Mouse (Mus musculus) forebrain, embryonic 16.5 days (tissue): Measurements from ENCODE around the gene F930015N05Rik. TPM values are rescaled to one million over a fixed set of nuclear protein-coding genes. Genes with fewer than 3 reads are reported as not detected.
A peak's percentile ranks its signal among the peaks of the same experiment; 100 is the strongest.

ENCODE experiments used
- ATAC-seq: fragments of 200-750 bp; cut with Nextera tagmentation; 2 replicates; pipeline ENCODE4 v1.8.0; 2017; ENCODE audit warnings: mild to moderate bottlenecking, moderate library complexity
- H3K27ac ChIP-seq: fragments of 300-500 bp; sonication (generic); 2 replicates; pipeline ENCODE4 v1.5.1; 2014; ENCODE audit warnings: low read length, control low read depth
- H3K27me3 ChIP-seq: fragments of 300-500 bp; sonication (generic); replicated peaks from 2 replicates; pipeline ENCODE4 v1.6.1; 2014; ENCODE audit warnings: low read length; ENCODE audit not compliant: control insufficient read depth, insufficient read depth
- H3K36me3 ChIP-seq: fragments of 300-500 bp; sonication (generic); 2 replicates; pipeline ENCODE4 v1.6.1; 2014; ENCODE audit not compliant: control insufficient read depth, insufficient read depth
- H3K4me1 ChIP-seq: fragments of 300-500 bp; sonication (generic); replicated peaks from 2 replicates; pipeline ENCODE4 v1.6.1; 2014; ENCODE audit warnings: low read length; ENCODE audit not compliant: control insufficient read depth, insufficient read depth
- H3K4me2 ChIP-seq: fragments of 300-500 bp; sonication (generic); 2 replicates; pipeline ENCODE4 v1.6.1; 2014; ENCODE audit warnings: mild to moderate bottlenecking, low read length, control low read depth
- H3K4me3 ChIP-seq: fragments of 300-500 bp; sonication (generic); replicated peaks from 2 replicates; pipeline ENCODE4 v1.5.1; 2014; ENCODE audit warnings: mild to moderate bottlenecking, low read length, control low read depth
- H3K9ac ChIP-seq: fragments of 300-500 bp; sonication (generic); replicated peaks from 2 replicates; pipeline ENCODE4 v1.6.1; 2014; ENCODE audit warnings: low read depth, low read length, control low read depth
- H3K9me3 ChIP-seq: fragments of 300-500 bp; sonication (generic); 2 replicates; pipeline ENCODE4 v1.6.1; 2016; ENCODE audit warnings: low read length; ENCODE audit not compliant: control insufficient read depth
- WGBS: fragments of 180-500 bp; shearing (Covaris S2); extraction: QIAGEN DNeasy Blood & Tissue Kit; methylation state at CpG from one replicate; pipeline ENCODE4 v1.1.7; 2014; 5-methylcytosine and 5-hydroxymethylcytosine counted together
- polyA plus RNA-seq: library from polyadenylated mRNA; unstranded; fragments of >200 nt; fragmentation: Nextera tagmentation; extraction: Ambion mirVana; gene quantifications from 2 replicates; pipeline ENCODE4 v1.2.1, GENCODE M21; 2015

F930015N05Rik gene
- polyA plus RNA-seq, result 0.38 TPM in 1 of 2 replicates, not detected in the other

- peaks cover 19% of the 10 kb centered on the region for H3K4me1 ChIP-seq
- H3K9me3 ChIP-seq, result no peaks in the 10 kb centered on the region
- no peaks in the 10 kb centered on the region for H3K36me3 ChIP-seq
- peak within 1 kb of the TSS; percentile 56 for H3K4me3 ChIP-seq
- under 1% methylated on average over 24 of the region's 24 CpGs for WGBS
- H3K27ac ChIP-seq, result no peak within 1 kb of the TSS
- peak; percentile 18; the same call in 1 of the 2 replicates for ATAC-seq
- H3K27me3 ChIP-seq, result peaks cover 34% of the 10 kb centered on the region
- H3K4me2 ChIP-seq, result peak within 1 kb of the TSS; percentile 98
- H3K9ac ChIP-seq, result peak within 1 kb of the TSS; percentile 64
Observed at GRCm38 (mm10) chr11:64436412-64436727, at the start of gene F930015N05Rik. Gene F930015N05Rik, minus strand, starts transcription at chr11:64436653.

- no peaks in the 10 kb centered on the region for H3K9me3 ChIP-seq
- H3K27me3 ChIP-seq, result no peaks in the 10 kb centered on the region
- ATAC-seq, result no peak
- 77% methylated on average over 3 of the region's 3 CpGs for WGBS
- H3K27ac ChIP-seq, result no peak overlapping the region
- no peak overlapping the region for H3K4me2 ChIP-seq
- H3K36me3 ChIP-seq, result no peaks in the 10 kb centered on the region
- no peak overlapping the region for H3K4me3 ChIP-seq
- H3K9ac ChIP-seq, result no peak overlapping the region
- no peaks in the 10 kb centered on the region for H3K4me1 ChIP-seq
Observed at GRCm38 (mm10) chr11:64481445-64481844, 45.0 kb upstream of the F930015N05Rik start.

- no peak overlapping the region for H3K4me2 ChIP-seq
- H3K36me3 ChIP-seq, result no peaks in the 10 kb centered on the region
- no peak overlapping the region for H3K9ac ChIP-seq
- 89% methylated on average over 3 of the region's 3 CpGs for WGBS
- H3K27ac ChIP-seq, result no peak overlapping the region
- no peaks in the 10 kb centered on the region for H3K9me3 ChIP-seq
- H3K4me3 ChIP-seq, result no peak overlapping the region
- ATAC-seq, result no peak
- no peaks in the 10 kb centered on the region for H3K4me1 ChIP-seq
- H3K27me3 ChIP-seq, result no peaks in the 10 kb centered on the region
Observed at GRCm38 (mm10) chr11:64473679-64474078, 37.2 kb upstream of the F930015N05Rik start.

DNA sequence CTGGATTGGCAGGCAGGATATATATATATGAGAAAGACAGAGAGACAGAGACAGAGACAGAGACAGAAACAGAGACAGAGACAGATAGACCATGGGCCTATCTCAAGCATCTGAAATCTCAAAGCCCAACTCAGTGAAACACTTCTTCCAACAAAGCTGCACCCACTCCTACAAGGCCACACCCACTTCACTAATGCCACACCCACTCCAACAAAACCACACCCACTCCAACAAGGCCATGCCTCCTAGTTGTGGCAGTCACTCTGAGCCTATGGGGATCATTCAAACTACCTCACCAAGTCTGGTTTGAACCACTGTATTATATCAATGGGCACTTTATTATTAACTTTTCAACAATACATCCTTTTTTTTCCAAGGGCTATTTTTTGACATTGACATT lies 34.2 kb upstream of the F930015N05Rik start:
- Histone ChIP-seq H3K4me1 (no peaks in the 10 kb centered on the region), H3K27me3 (no peaks in the 10 kb centered on the region), H3K4me3 (no peak overlapping the region), H3K9ac (no peak overlapping the region), H3K36me3 (no peaks in the 10 kb centered on the region), H3K4me2 (no peak overlapping the region), H3K27ac (no peak overlapping the region), H3K9me3 (no peaks in the 10 kb centered on the region)
- ATAC-seq, result no peak

- Histone ChIP-seq H3K4me2 (no peak overlapping the region), H3K27me3 (no peaks in the 10 kb centered on the region), H3K9me3 (no peaks in the 10 kb centered on the region), H3K27ac (no peak overlapping the region), H3K36me3 (no peaks in the 10 kb centered on the region), H3K4me1 (no peaks in the 10 kb centered on the region), H3K4me3 (no peak overlapping the region), H3K9ac (no peak overlapping the region)
- 79% methylated on average over 4 of the region's 4 CpGs for WGBS
- no peak for ATAC-seq
Observed at GRCm38 (mm10) chr11:64468737-64469136, 32.3 kb upstream of the F930015N05Rik start.

GRCm38 (mm10) chr11:64461746-64462145 lies 25.3 kb upstream of the F930015N05Rik start:
- H3K4me1 ChIP-seq, result no peaks in the 10 kb centered on the region
- no peaks in the 10 kb centered on the region for H3K36me3 ChIP-seq
- WGBS, result 77% methylated on average over 3 of the region's 3 CpGs
- no peak overlapping the region for H3K9ac ChIP-seq
- H3K9me3 ChIP-seq, result no peaks in the 10 kb centered on the region
- no peak overlapping the region for H3K27ac ChIP-seq
- H3K4me2 ChIP-seq, result no peak overlapping the region
- no peak overlapping the region for H3K4me3 ChIP-seq
- ATAC-seq, result no peak
- no peaks in the 10 kb centered on the region for H3K27me3 ChIP-seq

DNA sequence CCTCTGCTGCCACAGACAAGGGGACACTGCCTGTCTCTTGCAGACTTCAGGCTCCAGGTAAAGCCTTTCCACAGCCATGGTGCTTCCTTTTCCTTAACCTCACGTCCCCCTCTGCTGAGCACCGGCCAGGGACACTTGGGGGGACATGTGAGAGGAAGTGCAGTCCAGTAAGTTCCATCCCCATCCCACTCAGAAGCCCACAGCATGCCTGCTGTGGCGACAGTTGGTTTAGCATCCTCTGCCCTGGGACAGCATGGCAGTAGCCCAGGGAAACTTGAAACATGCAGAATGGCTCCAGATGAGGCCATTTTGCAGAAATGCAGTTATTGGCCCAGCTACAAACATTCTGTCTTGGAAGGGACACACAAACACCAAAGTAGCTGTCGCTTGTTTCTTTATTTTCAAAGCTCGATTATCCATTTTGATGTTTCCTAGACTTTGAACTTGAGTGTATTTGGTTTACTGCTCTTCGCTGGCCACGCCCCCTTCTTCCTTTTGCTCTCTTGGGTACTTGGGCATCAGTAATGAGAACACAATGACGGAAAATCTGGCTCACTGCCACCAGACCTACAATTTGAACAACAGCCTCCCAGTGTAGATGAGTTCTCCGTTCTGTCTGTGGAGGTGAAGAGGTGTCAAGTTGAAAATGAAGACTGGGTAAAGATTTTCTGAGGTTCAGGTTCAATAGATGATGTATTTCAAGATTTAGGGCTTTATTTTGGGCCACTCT lies 12.3 kb upstream of the F930015N05Rik start:
- H3K36me3 ChIP-seq, result no peaks in the 10 kb centered on the region
- H3K9ac ChIP-seq, result no peak overlapping the region
- no peaks in the 10 kb centered on the region for H3K9me3 ChIP-seq
- 0 out of 2 replicates have a peak, but pooled peaks cover 4% of the 10 kb centered on the region for H3K4me1 ChIP-seq
- 44% methylated on average over 9 of the region's 9 CpGs for WGBS
- no peak overlapping the region for H3K27ac ChIP-seq
- no peak overlapping the region for H3K4me2 ChIP-seq
- H3K4me3 ChIP-seq, result no peak overlapping the region
- ATAC-seq, result no peak
- no peaks in the 10 kb centered on the region for H3K27me3 ChIP-seq

DNA sequence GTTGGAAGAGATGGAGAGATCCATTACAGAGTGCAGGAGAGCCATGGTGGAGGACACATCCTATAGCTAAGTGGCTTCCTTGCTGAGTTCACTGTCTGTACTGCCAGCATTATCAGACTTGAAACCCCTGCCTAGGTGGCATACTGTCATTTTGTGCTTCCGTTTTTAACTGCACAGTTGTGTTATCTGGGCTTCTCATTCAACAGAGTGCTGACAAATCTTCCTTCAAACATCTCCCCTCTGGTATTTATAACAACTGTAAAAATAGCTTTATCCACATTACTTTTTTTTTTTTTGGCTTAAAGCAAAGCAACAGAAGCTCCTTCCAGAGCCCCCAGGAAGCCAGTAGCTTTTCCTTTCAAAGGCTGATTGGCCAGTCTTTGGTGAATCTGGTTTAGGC lies 8.8 kb upstream of the F930015N05Rik start:
- no peaks in the 10 kb centered on the region; the same call in 1 of the 2 replicates for H3K27me3 ChIP-seq
- peaks cover 7% of the 10 kb centered on the region; the same call in 1 of the 2 replicates for H3K4me1 ChIP-seq
- H3K4me3 ChIP-seq, result no peak overlapping the region
- H3K27ac ChIP-seq, result no peak overlapping the region
- no peaks in the 10 kb centered on the region for H3K36me3 ChIP-seq
- H3K4me2 ChIP-seq, result no peak overlapping the region
- 86% methylated on average over 1 of the region's 1 CpGs for WGBS
- no peak overlapping the region for H3K9ac ChIP-seq
- H3K9me3 ChIP-seq, result no peaks in the 10 kb centered on the region
- ATAC-seq, result no peak

DNA sequence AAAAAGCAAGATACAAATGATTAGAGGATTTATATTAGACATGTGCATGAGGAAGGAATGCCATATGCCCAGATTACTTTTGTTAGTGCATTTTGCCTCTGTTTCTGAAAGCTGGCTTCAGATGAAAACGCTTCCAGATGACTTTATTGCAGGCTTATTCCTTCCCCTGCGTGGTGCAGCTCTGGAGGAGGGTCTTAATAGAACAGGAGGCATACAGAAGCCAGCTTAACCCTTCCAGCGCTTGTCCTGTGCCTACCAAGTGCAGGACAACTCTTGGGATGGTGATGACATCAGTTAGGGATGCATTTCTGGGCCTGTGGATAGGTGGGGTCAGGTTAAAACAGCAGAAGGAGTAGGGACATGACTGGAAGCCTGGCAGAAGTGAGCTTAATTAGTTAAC lies 6.2 kb upstream of the F930015N05Rik start:
- WGBS, result 41% methylated on average over 3 of the region's 3 CpGs
- Histone ChIP-seq H3K9me3 (no peaks in the 10 kb centered on the region), H3K4me2 (no peak overlapping the region), H3K4me3 (no peak overlapping the region), H3K36me3 (no peaks in the 10 kb centered on the region), H3K4me1 (peaks cover 3% of the 10 kb centered on the region; the same call in 1 of the 2 replicates), H3K27me3 (peaks cover 9% of the 10 kb centered on the region), H3K27ac (no peak overlapping the region), H3K9ac (no peak overlapping the region)
- ATAC-seq, result no peak
